Mouse (Mus musculus): ENCODE measurements around the gene Zfp354a. TPM values are rescaled to one million over a fixed set of nuclear protein-coding genes. Genes with fewer than 3 reads are reported as not detected.
"Not testable (repeated sequence)": the region's sequence is repeated elsewhere in the genome, so short reads cannot be mapped to it uniquely, and the experiment has no call there.

The Zfp354a gene
- polyA plus RNA-seq, 1 experiment from 2014 or later: 1.4 TPM

- H3K9ac ChIP-seq (ENCODE audit: low read depth, low read length); H3K27ac ChIP-seq (ENCODE audit: low read length); H3K9me3 ChIP-seq (replicated peaks; ENCODE audit: control insufficient read depth, low read length); H3K4me2 ChIP-seq (ENCODE audit: low read depth, low read length); H3K4me1 ChIP-seq (ENCODE audit: control insufficient read depth, low read depth, low read length); H3K4me3 ChIP-seq (ENCODE audit: low read depth, low read length); H3K27me3 ChIP-seq (ENCODE audit: control insufficient read depth, insufficient read depth, low read depth, low read length); H3K36me3 ChIP-seq (ENCODE audit: control insufficient read depth, insufficient read depth): not testable (repeated sequence)
- ATAC-seq (ENCODE audit: low read depth): peak; percentile 66; the same call in 1 of the 2 replicates
- 45% methylated on average over 3 of the region's 3 CpGs for WGBS (ENCODE audit: insufficient replicate concordance)
Observed at GRCm38 (mm10) chr11:51044776-51045175, 14.3 kb upstream of the Zfp354a start.

GRCm38 (mm10) chr11:51047809-51048208, 11.2 kb upstream of the Zfp354a start, which contains the start of gene Olfr1375:
TSS of gene Olfr1375 (plus strand) at chr11:51048109.
- 48% methylated on average over 3 of the region's 3 CpGs for WGBS (ENCODE audit: insufficient replicate concordance)
- not testable (repeated sequence) for H3K36me3 ChIP-seq (ENCODE audit: control insufficient read depth, insufficient read depth); H3K27me3 ChIP-seq (ENCODE audit: control insufficient read depth, insufficient read depth, low read depth, low read length); H3K4me3 ChIP-seq (ENCODE audit: low read depth, low read length); H3K4me2 ChIP-seq (ENCODE audit: low read depth, low read length); H3K27ac ChIP-seq (ENCODE audit: low read length); H3K9me3 ChIP-seq (replicated peaks; ENCODE audit: control insufficient read depth, low read length); H3K9ac ChIP-seq (ENCODE audit: low read depth, low read length); ATAC-seq (ENCODE audit: low read depth); H3K4me1 ChIP-seq (ENCODE audit: control insufficient read depth, low read depth, low read length)

- no peak overlapping the region for H3K27ac ChIP-seq (ENCODE audit: low read length)
- ATAC-seq (ENCODE audit: low read depth): no peak
- no peaks in the 10 kb centered on the region for H3K4me1 ChIP-seq (ENCODE audit: control insufficient read depth, low read depth, low read length)
- H3K4me2 ChIP-seq (ENCODE audit: low read depth, low read length): no peak overlapping the region
- H3K9ac ChIP-seq (ENCODE audit: low read depth, low read length): no peak overlapping the region
- WGBS (ENCODE audit: insufficient replicate concordance): 34% methylated on average over 2 of the region's 2 CpGs
- H3K27me3 ChIP-seq (ENCODE audit: control insufficient read depth, insufficient read depth, low read depth, low read length): no peaks in the 10 kb centered on the region
- no peaks in the 10 kb centered on the region for H3K9me3 ChIP-seq (replicated peaks; ENCODE audit: control insufficient read depth, low read length)
- H3K4me3 ChIP-seq (ENCODE audit: low read depth, low read length): no peak overlapping the region
- H3K36me3 ChIP-seq (ENCODE audit: control insufficient read depth, insufficient read depth): no peaks in the 10 kb centered on the region
Observed at GRCm38 (mm10) chr11:51051678-51052077, 7.4 kb upstream of the Zfp354a start.

GRCm38 (mm10) chr11:51053230-51053629, 5.8 kb upstream of the Zfp354a start:
- H3K36me3 ChIP-seq (ENCODE audit: control insufficient read depth, insufficient read depth): no peaks in the 10 kb centered on the region
- no peak overlapping the region for H3K9ac ChIP-seq (ENCODE audit: low read depth, low read length)
- H3K4me3 ChIP-seq (ENCODE audit: low read depth, low read length): no peak overlapping the region
- WGBS (ENCODE audit: insufficient replicate concordance): 35% methylated on average over 3 of the region's 3 CpGs
- no peaks in the 10 kb centered on the region for H3K9me3 ChIP-seq (replicated peaks; ENCODE audit: control insufficient read depth, low read length)
- H3K4me2 ChIP-seq (ENCODE audit: low read depth, low read length): no peak overlapping the region
- no peaks in the 10 kb centered on the region for H3K4me1 ChIP-seq (ENCODE audit: control insufficient read depth, low read depth, low read length)
- H3K27ac ChIP-seq (ENCODE audit: low read length): no peak overlapping the region
- ATAC-seq (ENCODE audit: low read depth): no peak
- no peaks in the 10 kb centered on the region for H3K27me3 ChIP-seq (ENCODE audit: control insufficient read depth, insufficient read depth, low read depth, low read length)

GRCm38 (mm10) chr11:51059640-51060039, 583 bp downstream of the Zfp354a start:
- Histone ChIP-seq H3K27me3 (ENCODE audit: control insufficient read depth, insufficient read depth, low read depth, low read length) (no peaks in the 10 kb centered on the region), H3K36me3 (ENCODE audit: control insufficient read depth, insufficient read depth) (no peaks in the 10 kb centered on the region), H3K27ac (ENCODE audit: low read length) (no peak overlapping the region), H3K4me1 (ENCODE audit: control insufficient read depth, low read depth, low read length) (no peaks in the 10 kb centered on the region), H3K4me3 (ENCODE audit: low read depth, low read length) (peak overlapping the region; percentile 67), H3K9me3 (replicated peaks; ENCODE audit: control insufficient read depth, low read length) (no peaks in the 10 kb centered on the region), H3K4me2 (ENCODE audit: low read depth, low read length) (peak overlapping the region; percentile 65), H3K9ac (ENCODE audit: low read depth, low read length) (peak overlapping the region; percentile 64)
- no peak for ATAC-seq (ENCODE audit: low read depth)
- whole genome bisulfite sequencing (ENCODE audit: insufficient replicate concordance): 13% methylated on average over 14 of the region's 14 CpGs

- no peak overlapping the region for H3K27ac ChIP-seq (ENCODE audit: low read length)
- H3K4me1 ChIP-seq (ENCODE audit: control insufficient read depth, low read depth, low read length): no peaks in the 10 kb centered on the region
- no peak overlapping the region for H3K4me3 ChIP-seq (ENCODE audit: low read depth, low read length)
- no peak for ATAC-seq (ENCODE audit: low read depth)
- no peaks in the 10 kb centered on the region for H3K9me3 ChIP-seq (replicated peaks; ENCODE audit: control insufficient read depth, low read length)
- no peak overlapping the region for H3K4me2 ChIP-seq (ENCODE audit: low read depth, low read length)
- H3K36me3 ChIP-seq (ENCODE audit: control insufficient read depth, insufficient read depth): no peaks in the 10 kb centered on the region
- H3K27me3 ChIP-seq (ENCODE audit: control insufficient read depth, insufficient read depth, low read depth, low read length): no peaks in the 10 kb centered on the region
- 77% methylated on average over 6 of the region's 6 CpGs for WGBS (ENCODE audit: insufficient replicate concordance)
- no peak overlapping the region for H3K9ac ChIP-seq (ENCODE audit: low read depth, low read length)
Observed at GRCm38 (mm10) chr11:51060981-51061380, 1.9 kb downstream of the Zfp354a start.

- no peak overlapping the region for H3K27ac ChIP-seq (ENCODE audit: low read length)
- no peak overlapping the region for H3K9ac ChIP-seq (ENCODE audit: low read depth, low read length)
- H3K27me3 ChIP-seq (ENCODE audit: control insufficient read depth, insufficient read depth, low read depth, low read length): no peaks in the 10 kb centered on the region
- ATAC-seq (ENCODE audit: low read depth): no peak
- H3K4me1 ChIP-seq (ENCODE audit: control insufficient read depth, low read depth, low read length): no peaks in the 10 kb centered on the region
- H3K36me3 ChIP-seq (ENCODE audit: control insufficient read depth, insufficient read depth): no peaks in the 10 kb centered on the region
- H3K9me3 ChIP-seq (replicated peaks; ENCODE audit: control insufficient read depth, low read length): no peaks in the 10 kb centered on the region
- WGBS (ENCODE audit: insufficient replicate concordance): 75% methylated on average over 7 of the region's 7 CpGs
- H3K4me3 ChIP-seq (ENCODE audit: low read depth, low read length): no peak overlapping the region
- H3K4me2 ChIP-seq (ENCODE audit: low read depth, low read length): no peak overlapping the region
Observed at GRCm38 (mm10) chr11:51063276-51063675, 4.2 kb downstream of the Zfp354a start.

GRCm38 (mm10) chr11:51063841-51064240, 4.8 kb downstream of the Zfp354a start:
- 69% methylated on average over 8 of the region's 8 CpGs for WGBS (ENCODE audit: insufficient replicate concordance)
- Histone ChIP-seq H3K27ac (ENCODE audit: low read length) (no peak overlapping the region), H3K36me3 (ENCODE audit: control insufficient read depth, insufficient read depth) (no peaks in the 10 kb centered on the region), H3K4me3 (ENCODE audit: low read depth, low read length) (no peak overlapping the region), H3K4me2 (ENCODE audit: low read depth, low read length) (no peak overlapping the region), H3K9ac (ENCODE audit: low read depth, low read length) (no peak overlapping the region), H3K27me3 (ENCODE audit: control insufficient read depth, insufficient read depth, low read depth, low read length) (no peaks in the 10 kb centered on the region), H3K4me1 (ENCODE audit: control insufficient read depth, low read depth, low read length) (no peaks in the 10 kb centered on the region), H3K9me3 (replicated peaks; ENCODE audit: control insufficient read depth, low read length) (no peaks in the 10 kb centered on the region)
- no peak for ATAC-seq (ENCODE audit: low read depth)

- H3K4me3 ChIP-seq (ENCODE audit: low read depth, low read length): no peak overlapping the region
- WGBS (ENCODE audit: insufficient replicate concordance): 33% methylated on average over 7 of the region's 7 CpGs
- no peaks in the 10 kb centered on the region for H3K36me3 ChIP-seq (ENCODE audit: control insufficient read depth, insufficient read depth)
- no peaks in the 10 kb centered on the region for H3K27me3 ChIP-seq (ENCODE audit: control insufficient read depth, insufficient read depth, low read depth, low read length)
- no peak overlapping the region for H3K27ac ChIP-seq (ENCODE audit: low read length)
- no peaks in the 10 kb centered on the region for H3K4me1 ChIP-seq (ENCODE audit: control insufficient read depth, low read depth, low read length)
- no peak overlapping the region for H3K4me2 ChIP-seq (ENCODE audit: low read depth, low read length)
- no peak for ATAC-seq (ENCODE audit: low read depth)
- no peaks in the 10 kb centered on the region for H3K9me3 ChIP-seq (replicated peaks; ENCODE audit: control insufficient read depth, low read length)
- H3K9ac ChIP-seq (ENCODE audit: low read depth, low read length): no peak overlapping the region
Observed at GRCm38 (mm10) chr11:51084527-51084926, 25.5 kb downstream of the Zfp354a start.
